Mouse (Mus musculus) MEL (cell line): ENCODE results near the gene Pfdn6. TPM values are rescaled to one million over a fixed set of nuclear protein-coding genes. Genes with fewer than 3 reads are reported as not detected.

ENCODE experiments used
- DNase-seq: peaks from one replicate; pipeline ENCODE4 v3.0.0; 2011; ENCODE audit warnings: low read depth, low spot score
- H3K27ac ChIP-seq: 2 replicates; pipeline ENCODE4 v1.5.1; 2012; ENCODE audit warnings: low read depth, mild to moderate bottlenecking, control low read depth, low read length, moderate library complexity; ENCODE audit not compliant: control insufficient read depth
- H3K27me3 ChIP-seq, 2 experiments: fragments of 150-350 bp in 1 of 2; sonication (generic) in 1 of 2; 2 replicates each; pipeline ENCODE4 v1.6.1; 2012; ENCODE audit warnings: low read length in 2 of 2, mild to moderate bottlenecking in 2 of 2, improper control_type of control experiment in 1 of 2, moderate library complexity in 1 of 2; ENCODE audit not compliant: insufficient read depth in 2 of 2, control insufficient read depth in 1 of 2
- H3K36me3 ChIP-seq, 2 experiments: 2 replicates each; pipeline ENCODE4 v1.6.1; 2012 to 2014; ENCODE audit warnings: low read length in 2 of 2, improper control_type of control experiment in 1 of 2, inconsistent platforms in 1 of 2, mild to moderate bottlenecking in 1 of 2; ENCODE audit not compliant: insufficient read depth in 2 of 2, control insufficient read depth in 1 of 2
- H3K4me1 ChIP-seq, 2 experiments: fragments of 150-350 bp in 1 of 2; sonication (generic) in 1 of 2; 2 replicates each; pipeline ENCODE4 v1.6.1; 2012; ENCODE audit warnings: low read length in 2 of 2, improper control_type of control experiment in 1 of 2, mild to moderate bottlenecking in 1 of 2; ENCODE audit not compliant: insufficient read depth in 2 of 2, control insufficient read depth in 1 of 2
- H3K4me3 ChIP-seq, 2 experiments: fragments of 150-350 bp in 1 of 2; sonication (generic) in 1 of 2; 2 replicates each; pipeline ENCODE4 v1.5.1; 2012; ENCODE audit warnings: low read depth in 2 of 2, low read length in 2 of 2, mild to moderate bottlenecking in 2 of 2, moderate library complexity in 2 of 2, control low read depth in 1 of 2, improper control_type of control experiment in 1 of 2; ENCODE audit not compliant: control insufficient read depth in 1 of 2, insufficient read depth in 1 of 2
- H3K79me2 ChIP-seq: 2 replicates; pipeline ENCODE4 v1.6.1; 2012; ENCODE audit warnings: mild to moderate bottlenecking, low read length, moderate library complexity; ENCODE audit not compliant: control insufficient read depth, poor library complexity, insufficient read depth
- H3K9ac ChIP-seq: 2 replicates; pipeline ENCODE4 v1.6.1; 2012; ENCODE audit warnings: low read depth, mild to moderate bottlenecking, control low read depth, low read length, moderate library complexity; ENCODE audit not compliant: control insufficient read depth, poor library complexity, severe bottlenecking
- H3K9me3 ChIP-seq: fragments of 150-350 bp; sonication (generic); replicated peaks from 2 replicates; pipeline ENCODE4 v1.6.1; 2012; ENCODE audit warnings: mild to moderate bottlenecking, low read length, improper control_type of control experiment, moderate library complexity; ENCODE audit not compliant: insufficient read depth
- BHLHE40 ChIP-seq: IDR thresholded peaks from 2 replicates; pipeline ENCODE4 v1.6.1; 2012; ENCODE audit warnings: low read depth, mild to moderate bottlenecking, inconsistent platforms, low read length, improper control_type of control experiment, borderline replicate concordance
- CHD1 ChIP-seq: IDR thresholded peaks from 2 replicates; pipeline ENCODE4 v1.6.1; 2012; ENCODE audit warnings: low read depth, mild to moderate bottlenecking, inconsistent platforms, low read length, improper control_type of control experiment
- CHD2 ChIP-seq: IDR thresholded peaks from 2 replicates; pipeline ENCODE4 v1.6.1; 2011; ENCODE audit warnings: low read length, improper control_type of control experiment
- E2F4 ChIP-seq: IDR thresholded peaks from 2 replicates; pipeline ENCODE4 v1.6.1; 2011; ENCODE audit warnings: low read depth, low read length, improper control_type of control experiment, borderline replicate concordance
- EP300 ChIP-seq, 2 experiments: IDR thresholded peaks; 2 replicates each; pipeline ENCODE4 v1.6.1; 2011; ENCODE audit warnings: improper control_type of control experiment in 2 of 2, low read length in 2 of 2, low read depth in 1 of 2, mild to moderate bottlenecking in 1 of 2
- GABPA ChIP-seq: IDR thresholded peaks from 2 replicates; pipeline ENCODE4 v1.6.1; 2012; ENCODE audit warnings: low read depth, mild to moderate bottlenecking, inconsistent platforms, low read length, improper control_type of control experiment, moderate library complexity
- GATA1 ChIP-seq: IDR thresholded peaks from 2 replicates; pipeline ENCODE4 v1.6.1; 2011; ENCODE audit warnings: low read depth, low read length, improper control_type of control experiment
- KAT2A ChIP-seq: conservative IDR thresholded peaks from 2 replicates; pipeline ENCODE4 v1.6.1; 2012; ENCODE audit warnings: low read depth, low read length, improper control_type of control experiment, inconsistent platforms
- MAFK ChIP-seq: IDR thresholded peaks from 2 replicates; pipeline ENCODE4 v1.6.1; 2011; ENCODE audit warnings: low read depth, mild to moderate bottlenecking, low read length, improper control_type of control experiment, borderline replicate concordance
- MAX ChIP-seq: IDR thresholded peaks from 2 replicates; pipeline ENCODE4 v1.6.1; 2011; ENCODE audit warnings: low read length, improper control_type of control experiment
- MAZ ChIP-seq: IDR thresholded peaks from 2 replicates; pipeline ENCODE4 v1.6.1; 2012; ENCODE audit warnings: low read depth, mild to moderate bottlenecking, inconsistent platforms, low read length, improper control_type of control experiment
- MEF2A ChIP-seq: IDR thresholded peaks from 2 replicates; pipeline ENCODE4 v1.6.1; 2014; ENCODE audit warnings: low read depth, mild to moderate bottlenecking, inconsistent platforms, low read length, improper control_type of control experiment; ENCODE audit not compliant: poor library complexity, insufficient replicate concordance, severe bottlenecking; ENCODE audit errors: extremely low read depth
- MXI1 ChIP-seq: IDR thresholded peaks from 2 replicates; pipeline ENCODE4 v1.6.1; 2011; ENCODE audit warnings: mild to moderate bottlenecking, low read depth, low read length, improper control_type of control experiment
- MYB ChIP-seq: IDR thresholded peaks from 2 replicates; pipeline ENCODE4 v1.6.1; 2011; ENCODE audit warnings: mild to moderate bottlenecking, low read depth, low read length, improper control_type of control experiment
- MYC ChIP-seq: IDR thresholded peaks from 2 replicates; pipeline ENCODE4 v1.6.1; 2011; ENCODE audit warnings: low read depth, mild to moderate bottlenecking, low read length, improper control_type of control experiment, moderate library complexity
- POLR2A ChIP-seq, 2 experiments: IDR thresholded peaks; 2 replicates each; pipeline ENCODE4 v1.6.1; 2011 to 2012; ENCODE audit warnings: low read length in 2 of 2, mild to moderate bottlenecking in 2 of 2, control low read depth in 1 of 2, improper control_type of control experiment in 1 of 2, low read depth in 1 of 2, moderate library complexity in 1 of 2; ENCODE audit not compliant: control insufficient read depth in 1 of 2, insufficient read depth in 1 of 2, poor library complexity in 1 of 2
- POLR2AphosphoS2 ChIP-seq: IDR thresholded peaks from 2 replicates; pipeline ENCODE4 v1.6.1; 2011; ENCODE audit warnings: low read length, improper control_type of control experiment
- POLR2AphosphoS5 ChIP-seq: IDR thresholded peaks from 2 replicates; pipeline ENCODE4 v1.6.1; 2012; ENCODE audit warnings: low read depth, borderline replicate concordance, mild to moderate bottlenecking, inconsistent platforms, low read length, moderate library complexity, mixed read lengths
- SIN3A ChIP-seq: IDR thresholded peaks from 2 replicates; pipeline ENCODE4 v1.6.1; 2012; ENCODE audit warnings: low read length, improper control_type of control experiment, inconsistent platforms
- SMC3 ChIP-seq: IDR thresholded peaks from 2 replicates; pipeline ENCODE4 v1.6.1; 2011; ENCODE audit warnings: low read depth, low read length, improper control_type of control experiment
- TBP ChIP-seq: IDR thresholded peaks from 2 replicates; pipeline ENCODE4 v1.8.0; 2011; ENCODE audit warnings: low read depth, low read length, improper control_type of control experiment
- TCF12 ChIP-seq: IDR thresholded peaks from 2 replicates; pipeline ENCODE4 v1.6.1; 2014; ENCODE audit warnings: low read depth, mild to moderate bottlenecking, inconsistent platforms, low read length, improper control_type of control experiment, moderate library complexity
- USF2 ChIP-seq, 2 experiments: IDR thresholded peaks; 2 replicates each; pipeline ENCODE4 v1.6.1; 2011 to 2012; ENCODE audit warnings: improper control_type of control experiment in 2 of 2, low read length in 2 of 2, borderline replicate concordance in 1 of 2, inconsistent platforms in 1 of 2, low read depth in 1 of 2, mild to moderate bottlenecking in 1 of 2; ENCODE audit not compliant: insufficient read depth in 1 of 2
- ZNF384 ChIP-seq: IDR thresholded peaks from 2 replicates; pipeline ENCODE4 v1.6.1; 2012; ENCODE audit warnings: low read depth, mild to moderate bottlenecking, inconsistent platforms, low read length, improper control_type of control experiment
- polyA plus RNA-seq, 2 experiments: library from polyadenylated mRNA; stranded (reverse) in 1 of 2; unstranded in 1 of 2; fragments of >175 nt in 1 of 2; fragments of >200 nt in 1 of 2; gene quantifications; 2 replicates each; pipeline versions ENCODE4 v1.2.1 to v1.2.4; 2012; ENCODE audit warnings: low replicate concordance in 2 of 2, low read depth in 1 of 2; ENCODE audit not compliant: insufficient read length in 2 of 2, insufficient read depth in 1 of 2, missing spikeins in 1 of 2
- total RNA-seq: library from RNA; depleted of rRNA; stranded (reverse); fragments of 300-350 nt; gene quantifications from 2 replicates; pipeline ENCODE4 v1.2.3, GENCODE M21; 2012

The Pfdn6 gene
- total and polyA plus RNA-seq, 3 experiments: 222 to 239 TPM; not detected in 1

DNA sequence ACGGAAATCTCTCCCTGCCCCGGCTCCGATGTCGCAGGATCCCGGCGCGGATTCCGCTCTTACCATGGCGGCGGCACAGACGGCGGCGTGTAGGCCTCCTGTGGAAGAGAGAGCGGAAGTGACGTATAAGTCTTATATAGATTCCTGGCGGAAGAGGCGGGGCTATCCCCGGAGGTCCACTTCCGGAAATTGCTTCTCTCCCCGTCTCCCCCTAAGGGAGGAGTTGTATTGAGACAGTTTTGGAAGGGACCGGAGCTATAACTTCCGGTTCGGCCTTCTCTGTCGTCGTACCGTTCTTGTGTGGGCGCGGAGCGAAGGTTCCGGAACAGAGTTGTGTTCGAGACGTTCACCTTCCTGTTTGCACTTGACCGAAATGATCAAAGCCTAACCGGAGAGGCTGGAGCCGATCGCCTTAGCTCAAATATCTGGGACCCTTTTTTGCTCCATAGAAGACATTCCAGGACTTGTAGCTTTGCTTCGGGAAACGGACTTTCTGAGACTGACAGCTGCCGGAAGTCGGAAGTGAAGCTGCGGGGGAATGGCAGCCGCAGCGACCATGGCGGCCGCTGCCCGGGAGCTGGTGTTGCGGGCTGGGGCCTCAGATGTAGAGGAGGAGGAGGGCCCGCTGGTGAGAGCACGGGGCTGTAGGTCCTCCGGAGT is 15.5 kb upstream of the Pfdn6 start, which contains the start of the genes Vps52 and Rps18 (continued):
- TF ChIP-seq MEF2A (no peak), MYC (peak; percentile 96), SMC3 (no peak), MYB (no peak), MAFK (no peak), CHD2 (no peak), POLR2AphosphoS5 (no peak; the same call in 1 of the 2 replicates), KAT2A (peak; percentile 83), BHLHE40 (no peak), GABPA (no peak), MAX (peak; percentile 90), MAZ (peak; percentile 84), ZNF384 (0 out of 2 replicates have a peak, but pooled peaks have one; percentile 5), TBP (peak; percentile 98), E2F4 (0 out of 2 replicates have a peak, but pooled peaks have one; percentile 45), USF2 (IDR thresholded peaks at IDR 0.05; ENCODE audit: borderline replicate concordance in 1 of 2, insufficient read depth in 1 of 2, low read depth in 1 of 2, low read length in 2 of 2) (no peak), EP300 (IDR thresholded peaks at IDR 0.05; ENCODE audit: low read depth in 1 of 2, low read length in 2 of 2) (no peak), POLR2A (IDR thresholded peaks at IDR 0.05; ENCODE audit: control insufficient read depth in 1 of 2, insufficient read depth in 1 of 2, low read depth in 1 of 2, low read length in 2 of 2, poor library complexity in 1 of 2) (peak; percentile 92)

DNA sequence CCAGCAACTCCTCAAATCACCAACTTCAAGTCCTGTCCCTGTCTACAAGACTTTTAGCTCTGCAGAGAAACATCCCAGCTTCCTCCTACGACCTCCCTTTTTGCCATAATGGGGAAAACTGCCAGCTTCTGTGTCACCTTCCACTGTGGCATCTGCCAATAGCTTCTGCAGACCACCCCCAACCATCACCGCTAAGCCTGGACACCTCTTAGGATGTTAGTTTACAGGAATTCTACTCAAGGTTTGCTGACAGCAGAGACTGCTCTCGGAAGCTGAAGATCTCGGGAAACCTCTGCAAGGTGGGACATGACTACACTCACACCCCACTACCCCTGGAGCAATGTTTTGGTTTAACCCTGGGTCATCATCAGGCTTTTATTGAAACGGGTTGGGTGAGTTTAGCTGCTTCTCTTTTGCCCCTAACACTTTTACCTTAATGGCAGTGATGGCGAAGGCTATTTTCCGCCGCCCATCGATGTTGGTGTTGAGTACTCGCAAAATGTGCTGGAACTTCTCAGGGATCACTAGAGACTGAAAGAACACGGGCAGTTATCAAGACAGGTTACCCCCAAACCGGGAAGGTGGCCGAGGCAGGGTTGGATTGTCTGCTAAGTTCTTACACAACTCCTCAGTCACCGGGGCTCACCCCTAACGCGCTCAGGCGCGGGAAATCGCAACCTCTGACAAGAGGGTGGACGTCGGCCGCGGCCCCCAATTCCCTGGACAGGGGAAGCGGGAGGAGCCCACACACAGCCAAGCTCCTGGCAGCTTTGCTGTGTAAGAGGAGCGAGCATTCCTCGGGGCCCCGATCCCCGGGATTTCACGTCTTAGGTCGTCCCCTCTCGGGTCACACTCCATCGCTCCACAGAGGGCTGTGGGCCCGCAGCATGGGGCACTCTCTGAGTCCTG is 14.8 kb upstream of the Pfdn6 start:
- Histone ChIP-seq H3K36me3 (peaks cover 10 to 18% of the 10 kb centered on the region in 2 experiments), H3K4me1 (peaks cover 0 to 13% of the 10 kb centered on the region in 2 experiments; a peak in 2 of 4 replicates)
- DNase-seq: no peak

More for the DNA sequence above, 14.8 kb upstream of the Pfdn6 start:
- Histone ChIP-seq H3K4me3 (peak overlapping the region; percentile 82 to 87), H3K9me3 (no peaks in the 10 kb centered on the region), H3K79me2 (peaks cover 40% of the 10 kb centered on the region), H3K27me3 (no peaks in the 10 kb centered on the region), H3K27ac (peak overlapping the region; percentile 85), H3K9ac (peak overlapping the region; percentile 99)
- TF ChIP-seq MAZ (no peak), TCF12 (no peak), SIN3A (peak; percentile 26; the same call in 1 of the 2 replicates), GATA1 (no peak), POLR2AphosphoS5 (0 out of 2 replicates have a peak, but pooled peaks have one; percentile 27), MXI1 (peak; percentile 29; the same call in 1 of the 2 replicates), ZNF384 (no peak), CHD1 (peak; percentile 88; the same call in 1 of the 2 replicates), POLR2AphosphoS2 (0 out of 2 replicates have a peak, but pooled peaks have one; percentile 48)
